Mouse (Mus musculus): ENCODE measurements around the gene Akr1b7. TPM values are rescaled to one million over a fixed set of nuclear protein-coding genes. Genes with fewer than 3 reads are reported as not detected.

Gene Akr1b7
- polyA plus RNA-seq, 1 experiment from 2014 or later = not detected

DNA sequence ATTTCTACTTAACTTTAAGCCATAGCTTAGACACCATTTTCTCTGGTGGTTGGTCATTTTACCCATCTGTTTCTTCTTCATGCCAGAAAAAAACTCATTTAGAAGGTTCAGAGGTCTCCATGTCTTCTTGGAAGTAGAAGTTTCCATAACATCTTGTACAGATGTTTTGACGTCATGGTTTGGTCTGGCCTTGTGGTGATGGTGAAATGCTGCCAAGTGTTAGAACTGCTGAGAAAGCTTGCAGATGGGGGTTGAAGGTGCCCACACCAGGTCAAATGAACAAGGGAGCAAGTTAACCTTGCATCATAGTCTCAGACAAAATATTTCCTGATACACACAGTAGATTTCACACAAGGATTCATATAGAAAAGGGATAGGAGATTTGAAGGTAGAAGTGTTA is 36.6 kb downstream of the Akr1b7 start:
- no peak overlapping the region for H3K9ac ChIP-seq (ENCODE audit: low read depth, low read length)
- 67% methylated on average over 1 of the region's 1 CpGs for WGBS
- no peak for DNase-seq (ENCODE audit: low spot score)

DNA sequence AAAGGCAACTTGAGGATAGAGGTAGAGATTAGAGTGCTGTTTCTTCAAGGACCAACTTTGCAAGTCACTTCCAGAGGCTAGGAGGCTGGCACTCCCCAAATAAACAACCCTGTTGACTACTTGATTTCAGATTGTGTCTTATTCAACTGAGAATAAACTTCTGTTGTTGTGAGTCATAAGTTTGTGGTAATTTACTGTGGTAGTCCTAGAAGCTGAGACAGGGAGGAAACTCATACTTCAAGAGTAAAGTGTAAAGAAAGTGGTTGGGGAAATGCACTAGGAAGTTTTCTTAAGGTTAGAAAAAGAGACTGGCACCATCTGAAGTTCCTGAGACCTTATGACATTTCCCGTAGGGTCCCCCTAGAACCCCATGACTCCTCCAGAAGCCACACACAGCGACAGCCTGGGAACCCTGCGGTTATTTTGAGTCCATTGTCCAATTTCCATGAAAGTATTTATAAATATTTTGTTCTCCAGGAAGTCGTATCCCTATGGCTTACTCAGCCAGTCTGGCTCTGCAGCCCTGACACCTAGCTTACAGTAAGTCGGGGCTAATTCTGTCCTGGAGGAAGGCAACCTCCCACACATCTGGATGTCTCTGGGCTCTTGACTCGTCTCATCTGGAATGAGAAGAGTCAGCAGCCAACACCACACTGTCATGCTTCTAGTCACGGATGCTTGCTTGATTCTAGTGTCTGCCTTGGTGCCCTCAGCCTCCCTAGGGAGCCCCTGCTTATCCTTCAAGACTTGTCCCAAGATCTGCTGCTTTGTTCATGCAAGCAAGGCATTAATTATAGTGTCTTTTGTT is 41.0 kb downstream of the Akr1b7 start:
- Histone ChIP-seq H3K9me3 (ENCODE audit: control insufficient read depth, low read length) (no peaks in the 10 kb centered on the region), H3K4me2 (ENCODE audit: low read depth, low read length) (no peak overlapping the region), H3K36me3 (ENCODE audit: control insufficient read depth, insufficient read depth, low read length) (no peaks in the 10 kb centered on the region), H3K4me3 (ENCODE audit: low read depth, low read length) (no peak overlapping the region), H3K9ac (ENCODE audit: low read depth, low read length) (no peak overlapping the region), H3K4me1 (ENCODE audit: control insufficient read depth, insufficient read depth, low read length) (0 out of 2 replicates have a peak, but pooled peaks cover 6% of the 10 kb centered on the region), H3K27me3 (replicated peaks; ENCODE audit: control insufficient read depth, insufficient read depth, low read length) (no peaks in the 10 kb centered on the region), H3K27ac (replicated peaks; ENCODE audit: low read depth, low read length) (no peak overlapping the region)
- no peak for ATAC-seq (ENCODE audit: low read depth)
- WGBS = 56% methylated on average over 7 of the region's 7 CpGs
- peak; percentile 13 for DNase-seq (ENCODE audit: low spot score)

More for the DNA sequence above, 36.6 kb downstream of the Akr1b7 start:
- Histone ChIP-seq H3K4me3 (ENCODE audit: low read depth, low read length) (no peak overlapping the region), H3K27me3 (replicated peaks; ENCODE audit: control insufficient read depth, insufficient read depth, low read length) (no peaks in the 10 kb centered on the region), H3K4me1 (ENCODE audit: control insufficient read depth, insufficient read depth, low read length) (no peaks in the 10 kb centered on the region), H3K4me2 (ENCODE audit: low read depth, low read length) (no peak overlapping the region), H3K9me3 (ENCODE audit: control insufficient read depth, low read length) (no peaks in the 10 kb centered on the region), H3K36me3 (ENCODE audit: control insufficient read depth, insufficient read depth, low read length) (no peaks in the 10 kb centered on the region), H3K27ac (replicated peaks; ENCODE audit: low read depth, low read length) (no peak overlapping the region)
- ATAC-seq (ENCODE audit: low read depth) = no peak

DNA sequence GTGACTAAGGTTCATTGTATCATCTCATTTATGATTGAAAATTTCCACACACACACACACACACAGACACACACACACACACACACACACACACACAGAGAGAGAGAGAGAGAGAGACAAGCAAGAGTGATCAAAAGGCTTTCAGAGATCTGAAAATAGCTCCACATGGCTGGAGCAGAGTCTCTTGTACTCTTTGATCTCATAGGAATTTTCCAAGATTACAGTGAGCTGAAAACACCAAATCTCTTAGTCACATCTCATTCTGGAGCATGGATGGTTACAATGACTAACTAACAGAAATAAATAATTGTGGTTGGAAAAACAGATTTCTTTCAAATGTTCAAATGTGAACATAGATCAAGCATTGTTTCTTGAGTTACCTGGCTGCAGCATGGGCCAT is 47.3 kb downstream of the Akr1b7 start:
- no peaks in the 10 kb centered on the region for H3K36me3 ChIP-seq (ENCODE audit: control insufficient read depth, insufficient read depth, low read length)
- no peak overlapping the region for H3K9ac ChIP-seq (ENCODE audit: low read depth, low read length)
- H3K4me1 ChIP-seq (ENCODE audit: control insufficient read depth, insufficient read depth, low read length) = 0 out of 2 replicates have a peak, but pooled peaks cover 1% of the 10 kb centered on the region
- H3K4me2 ChIP-seq (ENCODE audit: low read depth, low read length) = no peak overlapping the region
- no peak overlapping the region for H3K4me3 ChIP-seq (ENCODE audit: low read depth, low read length)
- H3K27ac ChIP-seq (replicated peaks; ENCODE audit: low read depth, low read length) = no peak overlapping the region
- no peaks in the 10 kb centered on the region for H3K9me3 ChIP-seq (ENCODE audit: control insufficient read depth, low read length)
- DNase-seq (ENCODE audit: low spot score) = no peak
- no peak for ATAC-seq (ENCODE audit: low read depth)
- H3K27me3 ChIP-seq (replicated peaks; ENCODE audit: control insufficient read depth, insufficient read depth, low read length) = no peaks in the 10 kb centered on the region

DNA sequence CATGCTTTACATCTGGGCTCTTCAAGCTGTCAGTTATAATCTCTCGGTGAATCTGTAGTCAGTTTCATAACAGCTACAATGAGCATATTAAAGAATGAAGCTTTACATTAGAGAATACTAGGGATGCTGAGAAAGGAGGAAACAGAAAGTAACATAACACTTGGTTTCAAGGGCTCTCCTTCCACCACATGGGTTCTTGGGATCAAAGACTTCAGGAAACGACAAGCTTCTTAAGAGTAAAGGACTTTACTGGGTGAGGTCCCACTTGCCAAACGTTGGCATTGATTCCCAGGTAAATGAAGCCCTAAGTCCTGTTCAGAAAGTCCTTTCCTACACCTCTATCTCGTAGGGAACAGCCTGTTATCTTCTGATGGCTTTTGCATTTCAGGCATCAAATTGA is 48.5 kb downstream of the Akr1b7 start:
- ATAC-seq (ENCODE audit: low read depth) (no peak), DNase-seq (ENCODE audit: low spot score) (no peak)
- Histone ChIP-seq H3K4me1 (ENCODE audit: control insufficient read depth, insufficient read depth, low read length) (no peaks in the 10 kb centered on the region), H3K27ac (replicated peaks; ENCODE audit: low read depth, low read length) (no peak overlapping the region), H3K9ac (ENCODE audit: low read depth, low read length) (no peak overlapping the region), H3K27me3 (replicated peaks; ENCODE audit: control insufficient read depth, insufficient read depth, low read length) (no peaks in the 10 kb centered on the region), H3K4me3 (ENCODE audit: low read depth, low read length) (no peak overlapping the region), H3K36me3 (ENCODE audit: control insufficient read depth, insufficient read depth, low read length) (no peaks in the 10 kb centered on the region), H3K9me3 (ENCODE audit: control insufficient read depth, low read length) (no peaks in the 10 kb centered on the region), H3K4me2 (ENCODE audit: low read depth, low read length) (no peak overlapping the region)
- WGBS = 48% methylated on average over 4 of the region's 4 CpGs

DNA sequence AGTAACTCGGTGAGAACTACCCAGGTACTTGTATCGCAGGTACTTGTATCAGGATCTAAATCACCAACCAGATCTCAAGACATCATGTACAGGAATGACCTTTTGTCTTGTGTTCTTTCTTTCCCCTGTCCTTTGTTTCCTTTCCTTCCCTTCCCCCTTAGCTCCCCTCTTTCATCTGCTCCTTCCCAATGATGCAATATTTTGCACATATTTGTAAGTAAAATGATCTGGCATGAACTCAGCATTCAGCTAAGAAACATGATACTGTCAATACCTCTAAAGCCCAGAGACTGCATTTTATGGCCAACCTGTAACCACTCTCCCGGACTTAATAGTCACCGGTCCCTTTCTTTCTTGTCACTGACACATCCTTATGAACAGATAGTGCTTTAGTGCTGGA is 51.4 kb downstream of the Akr1b7 start:
- Histone ChIP-seq H3K27ac (replicated peaks; ENCODE audit: low read depth, low read length) (no peak overlapping the region), H3K4me2 (ENCODE audit: low read depth, low read length) (no peak overlapping the region), H3K36me3 (ENCODE audit: control insufficient read depth, insufficient read depth, low read length) (no peaks in the 10 kb centered on the region), H3K27me3 (replicated peaks; ENCODE audit: control insufficient read depth, insufficient read depth, low read length) (no peaks in the 10 kb centered on the region), H3K9ac (ENCODE audit: low read depth, low read length) (no peak overlapping the region), H3K4me3 (ENCODE audit: low read depth, low read length) (no peak overlapping the region), H3K9me3 (ENCODE audit: control insufficient read depth, low read length) (no peaks in the 10 kb centered on the region), H3K4me1 (ENCODE audit: control insufficient read depth, insufficient read depth, low read length) (no peaks in the 10 kb centered on the region)
- ATAC-seq (ENCODE audit: low read depth) = no peak
- 69% methylated on average over 4 of the region's 4 CpGs for WGBS
- no peak for DNase-seq (ENCODE audit: low spot score)

DNA sequence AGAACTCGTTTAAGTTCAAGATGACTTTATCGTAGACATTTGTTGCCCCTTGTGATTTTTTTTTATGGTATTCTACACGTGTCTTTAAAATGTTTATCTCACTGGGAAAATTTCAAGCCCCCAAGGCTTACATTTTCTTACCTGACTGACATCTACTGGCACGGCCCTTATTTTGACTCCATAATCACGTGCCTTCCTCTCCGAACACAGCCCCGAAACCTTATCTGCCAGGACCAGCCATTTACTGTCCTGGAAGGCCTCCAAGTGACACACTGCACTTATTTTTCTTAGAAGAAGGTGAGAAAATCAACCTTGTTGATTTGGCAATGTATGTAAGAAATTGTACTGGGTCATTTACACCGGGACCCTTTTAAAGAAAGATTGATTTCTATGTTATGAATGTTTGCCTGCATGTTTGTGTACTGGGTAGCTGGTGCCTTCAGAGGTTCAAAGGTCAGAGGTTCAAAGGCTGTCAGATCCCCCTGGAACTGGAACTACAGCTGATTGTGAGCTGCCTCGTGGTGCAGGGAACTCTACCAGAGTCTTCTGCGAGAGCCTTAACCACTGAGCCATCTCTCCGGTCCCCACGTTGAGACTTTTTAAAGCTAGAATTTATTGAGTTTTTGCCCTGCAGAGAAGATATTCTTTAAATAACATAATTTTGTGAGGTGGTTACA is 59.4 kb downstream of the Akr1b7 start:
- Histone ChIP-seq H3K9ac (ENCODE audit: low read depth, low read length) (no peak overlapping the region), H3K4me1 (ENCODE audit: control insufficient read depth, insufficient read depth, low read length) (peaks cover 3% of the 10 kb centered on the region), H3K9me3 (ENCODE audit: control insufficient read depth, low read length) (no peaks in the 10 kb centered on the region), H3K4me3 (ENCODE audit: low read depth, low read length) (no peak overlapping the region), H3K36me3 (ENCODE audit: control insufficient read depth, insufficient read depth, low read length) (no peaks in the 10 kb centered on the region), H3K27ac (replicated peaks; ENCODE audit: low read depth, low read length) (no peak overlapping the region), H3K27me3 (replicated peaks; ENCODE audit: control insufficient read depth, insufficient read depth, low read length) (no peaks in the 10 kb centered on the region), H3K4me2 (ENCODE audit: low read depth, low read length) (no peak overlapping the region)
- WGBS = 66% methylated on average over 12 of the region's 12 CpGs
- no peak for ATAC-seq (ENCODE audit: low read depth)
- peak; percentile 48 for DNase-seq (ENCODE audit: low spot score)

Other genes with a start within 250 kb of the Akr1b7 start
- gene Slc35b4, start 235.2 kb upstream of the Akr1b7 start, polyA plus RNA-seq (2014; fragmentation: Nextera tagmentation; extraction: Ambion mirVana) = 54.1 and 56.6 TPM in 2 replicates
- 182 and 187 TPM in 2 replicates for gene Akr1b3, start 94.9 kb upstream of the Akr1b7 start, polyA plus RNA-seq (2014; fragmentation: Nextera tagmentation; extraction: Ambion mirVana)
- 7.9 and 11.0 TPM in 2 replicates for gene Akr1b8, start 58.2 kb upstream of the Akr1b7 start, polyA plus RNA-seq (2014; fragmentation: Nextera tagmentation; extraction: Ambion mirVana)
- 15.9 and 16.2 TPM in 2 replicates for gene Akr1b10, start 28.1 kb upstream of the Akr1b7 start, polyA plus RNA-seq (2014; fragmentation: Nextera tagmentation; extraction: Ambion mirVana)
- 46.5 and 48.7 TPM in 2 replicates for gene Bpgm, start 63.9 kb downstream of the Akr1b7 start, polyA plus RNA-seq (2014; fragmentation: Nextera tagmentation; extraction: Ambion mirVana)
- gene Cald1, start 186.2 kb downstream of the Akr1b7 start, polyA plus RNA-seq (2014; fragmentation: Nextera tagmentation; extraction: Ambion mirVana) = 227 and 238 TPM in 2 replicates

Measured in embryonic facial prominence, embryonic 14.5 days (tissue).